Mouse (Mus musculus) activated CD4-positive, CD25-positive, alpha-beta regulatory T cell (primary cell): ENCODE data around the gene Lefty1. TPM values are rescaled to one million over a fixed set of nuclear protein-coding genes. Genes with fewer than 3 reads are reported as not detected.

Source experiments
- polyA plus RNA-seq, 2 experiments: library from polyadenylated mRNA; unstranded; fragments of 100-300 nt; shearing (Covaris generic); gene quantifications; one replicate each; pipeline ENCODE4 v1.2.1; 2017

Gene Lefty1
- under 1 TPM in 1 of 2 experiments, not detected in 1; 0.88 TPM for polyA plus RNA-seq

DNA sequence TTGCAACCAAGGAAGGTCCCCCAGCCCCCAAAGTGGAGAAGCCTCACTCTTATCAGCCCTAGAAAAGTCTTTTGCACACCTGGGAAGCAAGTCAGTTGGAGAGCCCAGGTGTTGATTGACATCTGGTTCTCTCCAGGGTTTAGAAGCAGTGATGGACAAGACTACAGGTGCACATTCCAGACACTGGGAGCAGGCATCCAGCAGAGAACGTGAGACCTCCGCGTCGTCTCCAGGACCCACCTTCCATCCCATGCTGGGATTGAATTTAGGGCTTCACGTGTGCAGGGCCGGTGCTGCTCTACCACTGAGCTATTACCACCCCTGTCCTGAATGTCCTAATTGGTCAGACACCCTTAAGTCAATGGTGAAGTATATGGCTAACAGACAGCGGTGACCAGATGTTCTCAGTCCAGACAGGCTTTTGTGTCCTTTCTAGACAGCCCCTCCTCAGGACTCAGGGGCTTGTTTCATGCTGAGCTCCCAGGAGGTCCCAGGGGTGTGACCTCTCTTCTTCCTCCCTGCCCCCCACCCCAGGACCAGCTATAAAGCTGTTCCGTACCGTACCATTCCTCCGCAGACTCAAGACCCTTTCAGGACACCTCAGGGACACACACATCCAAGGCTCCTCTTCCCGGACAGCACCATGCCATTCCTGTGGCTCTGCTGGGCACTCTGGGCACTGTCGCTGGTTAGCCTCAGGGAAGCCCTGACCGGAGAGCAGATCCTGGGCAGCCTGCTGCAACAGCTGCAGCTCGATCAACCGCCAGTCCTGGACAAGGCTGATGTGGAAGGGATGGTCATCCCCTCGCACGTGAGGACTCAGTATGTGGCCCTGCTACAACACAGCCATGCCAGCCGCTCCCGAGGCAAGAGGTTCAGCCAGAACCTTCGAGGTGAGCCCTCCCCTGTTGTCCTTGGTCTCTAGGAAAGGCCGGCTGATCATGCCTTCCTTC lies at the start of gene Lefty1:
Gene Lefty1, plus strand, starts transcription at position 556 of the 953 bp plus-strand sequence.

DNA sequence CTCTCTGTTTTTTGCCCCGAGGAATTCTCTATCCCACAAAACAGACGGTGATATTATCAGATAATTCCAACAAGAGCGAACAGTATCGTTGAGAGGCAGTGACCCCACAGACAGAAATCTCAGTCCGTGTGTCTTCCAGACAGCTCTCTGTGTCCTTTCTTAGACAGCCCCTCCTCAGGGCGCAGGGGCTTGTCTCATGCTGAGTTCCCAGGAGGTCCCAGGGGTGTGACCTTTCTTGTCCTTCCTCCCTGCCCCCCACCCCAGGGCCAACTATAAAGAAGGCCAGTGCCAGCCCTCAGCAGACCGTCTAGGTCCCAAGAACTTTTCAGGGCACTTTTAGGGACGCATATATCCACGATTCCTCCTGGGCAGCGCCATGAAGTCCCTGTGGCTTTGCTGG lies 42.0 kb upstream of the Lefty1 start, which contains the start of gene Lefty2:
Gene Lefty2, plus strand, starts transcription at position 301 of the 400 bp plus-strand sequence.

DNA sequence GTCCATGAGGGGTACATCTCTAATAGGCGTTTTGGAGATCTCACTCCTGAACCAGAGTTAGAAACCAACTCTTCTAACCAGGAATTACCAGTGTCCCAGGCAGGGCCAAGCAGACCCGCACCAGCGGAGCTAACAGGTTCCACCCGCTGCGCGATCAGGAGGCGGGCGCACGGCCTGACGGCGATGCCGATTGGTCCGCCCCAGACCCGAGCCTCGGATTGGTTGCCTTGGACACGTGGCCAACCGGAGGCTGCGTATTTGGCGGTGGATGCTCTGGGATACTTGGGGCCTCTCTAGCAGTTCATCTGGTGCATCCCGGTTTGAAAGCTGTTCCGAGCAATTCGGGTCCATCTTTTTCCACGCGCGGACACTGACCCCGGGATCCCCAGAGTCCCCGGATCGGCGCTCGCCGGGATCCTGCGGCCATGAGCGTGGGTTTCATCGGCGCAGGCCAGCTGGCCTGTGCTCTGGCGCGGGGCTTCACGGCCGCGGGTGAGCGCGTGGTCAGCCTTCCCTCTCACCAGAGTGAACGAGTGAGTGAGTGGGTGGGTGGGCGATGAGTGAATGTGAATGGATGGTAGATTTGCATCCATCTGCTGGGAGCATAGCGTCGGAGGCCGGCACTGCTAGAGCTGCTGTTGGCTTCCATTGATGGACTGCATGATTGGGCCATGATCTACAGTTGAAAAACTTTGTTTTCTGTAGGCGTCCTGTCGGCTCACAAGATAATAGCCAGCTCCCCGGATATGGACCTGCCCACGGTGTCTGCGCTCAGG lies 30.6 kb upstream of the Lefty1 start, which contains the start of gene Pycr2:
Gene Pycr2, plus strand, starts transcription at position 255 of the 776 bp plus-strand sequence.

DNA sequence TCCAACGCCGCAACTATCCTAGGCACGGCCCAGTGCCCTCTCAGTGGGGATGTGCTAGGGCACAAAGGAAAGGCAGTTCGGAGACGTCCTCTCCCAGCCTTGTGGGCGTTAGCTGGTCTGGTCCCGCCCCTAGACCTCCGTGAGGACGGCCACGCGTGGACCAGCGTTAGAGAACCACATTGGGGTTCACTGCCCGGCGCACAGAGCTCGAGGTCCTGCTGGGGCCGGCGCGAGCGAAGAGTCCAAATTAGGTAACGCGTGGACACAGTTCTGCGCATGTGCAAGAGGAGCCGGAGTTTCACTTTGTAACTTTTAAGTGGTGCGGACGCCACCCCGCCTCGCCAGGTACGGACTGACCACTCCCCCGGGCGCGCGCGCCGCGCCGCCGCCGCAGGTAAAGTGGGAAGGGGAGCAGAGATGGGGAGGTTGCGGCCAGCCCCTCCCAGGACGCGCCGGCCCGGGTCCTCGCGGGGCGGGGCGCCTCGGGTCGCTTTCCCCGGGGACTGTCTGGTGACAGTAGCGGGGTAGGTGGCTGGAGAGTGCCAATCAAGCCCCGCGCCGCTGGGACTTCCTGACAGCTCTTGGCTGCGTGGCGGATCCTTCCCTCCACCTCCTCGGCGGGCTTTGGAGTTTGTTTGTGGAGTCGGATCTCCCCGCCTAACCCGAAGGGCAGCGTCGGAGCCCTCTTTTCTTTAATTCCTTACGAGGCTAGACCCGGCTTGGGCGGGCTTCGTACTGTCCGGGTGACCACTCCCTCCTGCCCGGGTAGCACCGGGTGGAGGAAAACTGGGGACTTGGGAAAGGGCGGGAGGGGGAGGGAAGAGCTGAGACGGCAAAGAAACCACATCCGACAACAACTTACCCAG lies 7.6 kb downstream of the Lefty1 start, which contains the start of gene Tmem63a:
Gene Tmem63a, plus strand, starts transcription at position 179 of the 866 bp plus-strand sequence.

Other genes starting within 250 kb of the Lefty1 start
- under 1 TPM in 1 of 2 experiments, not detected in 1; 0.29 TPM for gene Mixl1, start 238.0 kb upstream of the Lefty1 start, polyA plus RNA-seq
- gene Acbd3, start 209.0 kb upstream of the Lefty1 start, polyA plus RNA-seq, result 10 to 100 TPM; 36.8 to 42.3 TPM
- 1,000 to 10,000 TPM; 1,310 to 1,629 TPM for gene H3f3a, start 121.1 kb upstream of the Lefty1 start, polyA plus RNA-seq
- 10 to 100 TPM; 38.8 to 43.6 TPM for gene Sde2, start 83.9 kb upstream of the Lefty1 start, polyA plus RNA-seq
- not detected for gene Lefty2, start 41.9 kb upstream of the Lefty1 start, polyA plus RNA-seq
- gene Pycr2, start 30.7 kb upstream of the Lefty1 start, polyA plus RNA-seq, result 10 to 100 TPM; 69.6 to 97.1 TPM
- gene Tmem63a, start 7.3 kb downstream of the Lefty1 start, polyA plus RNA-seq, result 10 to 100 TPM; 21.7 to 42.5 TPM
- gene Ephx1, start 85.9 kb downstream of the Lefty1 start, polyA plus RNA-seq, result 100 to 1,000 TPM; 158 to 201 TPM
- gene 9130409I23Rik, start 116.2 kb downstream of the Lefty1 start, polyA plus RNA-seq, result under 1 TPM in 1 of 2 experiments, not detected in 1; 0.14 TPM
- gene Nvl, start 209.2 kb downstream of the Lefty1 start, polyA plus RNA-seq, result 10 to 100 TPM; 21.5 to 23.7 TPM
- 10 to 100 TPM; 76.6 to 82.4 TPM for gene Cnih4, start 209.7 kb downstream of the Lefty1 start, polyA plus RNA-seq